Mouse (Mus musculus) brain, embryonic 14.5 days (tissue): Measurements from ENCODE around the gene Gabarapl2.

Experiments
- CTCF ChIP-seq: fragments of 200-500 bp; IDR thresholded peaks from 2 replicates; pipeline ENCODE4 v1.5.1; 2012; ENCODE audit warnings: inconsistent platforms, mild to moderate bottlenecking, moderate library complexity, borderline replicate concordance; ENCODE audit not compliant: insufficient read depth, insufficient read length; ENCODE audit errors: extremely low read depth
- POLR2A ChIP-seq: fragments of 200-500 bp; IDR thresholded peaks from 2 replicates; pipeline ENCODE4 v1.6.1; 2012; ENCODE audit warnings: mild to moderate bottlenecking, inconsistent platforms, borderline replicate concordance; ENCODE audit not compliant: poor library complexity, insufficient read depth, insufficient read length, severe bottlenecking; ENCODE audit errors: extremely low read depth

DNA sequence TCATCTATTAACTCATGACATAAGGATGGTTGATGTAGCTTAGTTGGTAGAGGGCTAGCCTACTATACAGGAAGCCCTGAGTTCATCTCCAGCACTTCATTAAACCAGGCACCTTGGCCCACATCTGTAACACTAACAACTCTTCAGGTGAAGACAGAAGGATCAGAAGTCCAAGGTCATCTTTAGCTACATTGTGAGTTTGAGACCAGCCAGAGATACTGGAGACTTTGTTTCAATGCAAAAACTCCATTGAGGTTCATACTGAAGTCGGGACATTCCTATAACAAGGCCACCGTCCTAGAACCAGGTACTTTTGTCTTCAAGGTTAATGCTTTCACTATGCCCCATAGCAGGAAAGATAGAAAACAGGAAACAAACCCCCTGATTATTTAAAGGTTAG, 6.3 kb upstream of the Gabarapl2 start:
- TF ChIP-seq CTCF = no peak
- no peak for TF ChIP-seq POLR2A
